Comparison of ENCODE assay signal across 9 mouse cellular contexts in the genomic region with DNA sequence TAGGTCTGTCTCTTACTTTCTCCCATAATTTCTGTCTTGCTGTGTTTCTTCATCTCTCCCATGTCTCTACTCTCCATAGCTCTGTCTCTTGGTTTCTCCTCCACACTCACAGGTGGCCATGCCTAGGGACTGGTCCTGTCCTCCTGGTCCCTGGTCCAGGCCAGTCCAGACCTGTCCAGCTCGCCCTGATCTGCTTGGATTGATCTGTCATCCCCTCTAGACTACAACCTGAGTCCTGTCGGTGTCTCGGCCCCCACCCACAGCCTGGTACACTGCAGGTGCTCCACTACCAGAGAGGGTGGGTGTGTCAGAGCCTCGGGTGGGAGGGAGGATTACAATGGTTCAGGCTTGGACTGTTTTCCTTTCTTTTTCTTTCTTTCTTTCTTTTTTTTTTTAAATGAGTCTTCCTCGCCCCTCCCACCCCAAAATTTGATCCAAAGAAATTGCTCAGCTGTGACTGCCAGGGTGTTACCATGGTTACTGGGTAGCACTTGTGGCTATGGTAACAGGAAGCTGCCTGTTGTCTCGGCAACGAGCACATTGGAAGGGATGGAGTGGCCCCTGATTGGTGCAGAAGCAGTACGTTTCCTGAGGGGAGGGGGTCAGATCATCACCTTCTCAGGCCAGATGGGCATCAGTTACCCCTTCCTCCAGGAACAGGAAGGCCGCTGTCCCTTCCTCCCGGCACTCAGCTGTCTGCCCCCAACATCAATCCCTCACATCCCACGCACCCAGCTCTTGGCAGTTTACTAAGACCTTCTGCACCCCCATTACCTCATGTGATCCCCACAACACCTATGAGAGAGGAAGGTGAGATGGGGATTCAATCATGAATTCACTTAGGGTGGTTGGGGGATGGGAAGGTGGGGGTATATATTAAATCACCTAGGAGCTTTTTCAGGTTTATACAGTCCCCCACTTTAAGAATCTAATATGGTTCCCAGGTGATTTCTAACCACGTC. TPM values are rescaled to one million over a fixed set of nuclear protein-coding genes. Genes with fewer than 3 reads are reported as not detected.
A peak's percentile ranks its signal among the peaks of the same experiment; 100 is the strongest.
DNase-seq lines count a peak whose midpoint lies in the region; ATAC-seq and TF ChIP-seq lines count a peak whose summit lies in the region.
"Had no signal": no experiment of that assay in that cellular context is flagged by ENCODE, and none has a peak within 500 bp of the region (broad histone marks: within the 10 kb centered on the region; RNA-seq: fewer than 3 reads in every experiment).

No protein-coding gene starts in this region.

- no peaks in the 10 kb centered on the region for H3K36me3 ChIP-seq in forebrain, embryonic 12.5 days (replicated peaks)
- H3K36me3 ChIP-seq in neural tube, embryonic 13.5 days = no peaks in the 10 kb centered on the region
- H3K36me3 ChIP-seq in liver, postnatal 0 days (replicated peaks; ENCODE audit: insufficient read depth, low read length) = no peaks in the 10 kb centered on the region

- 30% methylated on average over 12 of the region's 12 CpGs for WGBS in forebrain, embryonic 12.5 days
- 28% methylated on average over 12 of the region's 12 CpGs for WGBS in neural tube, embryonic 13.5 days
- 46% methylated on average over 12 of the region's 12 CpGs for WGBS in liver, postnatal 0 days (ENCODE audit: insufficient replicate concordance)

- H3K9ac ChIP-seq in forebrain, embryonic 12.5 days = 0 out of 2 replicates have a peak overlapping the region, but pooled peaks have one; percentile 33
- no peak overlapping the region for H3K9ac ChIP-seq in neural tube, embryonic 13.5 days
- H3K9ac ChIP-seq in liver, postnatal 0 days (replicated peaks) = no peak overlapping the region

- H3K4me2 ChIP-seq in forebrain, embryonic 12.5 days = peak overlapping the region; percentile 41
- H3K4me2 ChIP-seq in neural tube, embryonic 13.5 days = peak overlapping the region; percentile 46
- H3K4me2 ChIP-seq in liver, postnatal 0 days (ENCODE audit: low read depth, low read length) = no peak overlapping the region

- peak overlapping the region; percentile 83 for H3K27ac ChIP-seq in forebrain, embryonic 12.5 days
- peak overlapping the region; percentile 73 for H3K27ac ChIP-seq in neural tube, embryonic 13.5 days (replicated peaks)
- H3K27ac ChIP-seq in liver, postnatal 0 days (ENCODE audit: low read depth) = no peak overlapping the region

- peaks cover 9% of the 10 kb centered on the region for H3K27me3 ChIP-seq in forebrain, embryonic 12.5 days
- peaks cover 25% of the 10 kb centered on the region for H3K27me3 ChIP-seq in neural tube, embryonic 13.5 days
- H3K27me3 ChIP-seq in liver, postnatal 0 days (ENCODE audit: insufficient read depth, low read length) = peaks cover 76% of the 10 kb centered on the region

- TF ChIP-seq EP300 in liver, postnatal 0 days (IDR thresholded peaks at IDR 0.05; ENCODE audit: low read depth) = no peak

- 0 out of 2 replicates have a peak overlapping the region, but pooled peaks have one; percentile 8 for H3K4me3 ChIP-seq in forebrain, embryonic 12.5 days (replicated peaks)
- 0 out of 2 replicates have a peak overlapping the region, but pooled peaks have one; percentile 7 for H3K4me3 ChIP-seq in neural tube, embryonic 13.5 days
- no peak overlapping the region for H3K4me3 ChIP-seq in liver, postnatal 0 days (ENCODE audit: low read depth, low read length)

- no peak for TF ChIP-seq CTCF in liver, postnatal 0 days (IDR thresholded peaks at IDR 0.05; ENCODE audit: low read depth)

- peaks cover 29% of the 10 kb centered on the region for H3K4me1 ChIP-seq in forebrain, embryonic 12.5 days
- H3K4me1 ChIP-seq in neural tube, embryonic 13.5 days (replicated peaks) = peaks cover 32% of the 10 kb centered on the region
- H3K4me1 ChIP-seq in liver, postnatal 0 days (ENCODE audit: insufficient read depth) = no peaks in the 10 kb centered on the region

- ATAC-seq in forebrain, embryonic 12.5 days (ENCODE audit: low FRiP score) = peak; percentile 89
- ATAC-seq in neural tube, embryonic 13.5 days (ENCODE audit: low read depth) = peak; percentile 81
- ATAC-seq in liver, postnatal 0 days = no peak

- DNase-seq in brain, adult 2 months (ENCODE audit: low read depth, low spot score) = peak; percentile 96
- DNase-seq in layer of hippocampus, postnatal 10 days (ENCODE audit: low spot score in 2 of 2) = peak; percentile 56 to 66
- DNase-seq in liver, postnatal 0 days = no peak
- no peak for DNase-seq in ovary, postnatal 36 days (ENCODE audit: low spot score)
- DNase-seq in gastrocnemius, adult 18-20 months (ENCODE audit: low spot score) = no peak
- DNase-seq in ovary, postnatal 14 days (ENCODE audit: low spot score) = no peak

- H3K9me3 ChIP-seq in forebrain, embryonic 12.5 days = no peaks in the 10 kb centered on the region
- no peaks in the 10 kb centered on the region for H3K9me3 ChIP-seq in neural tube, embryonic 13.5 days
- H3K9me3 ChIP-seq in liver, postnatal 0 days (ENCODE audit: low read length) = no peaks in the 10 kb centered on the region

RNA-seq across cellular contexts. Expression of a gene that starts 11.3 kb away (rescaled TPM):
- 14.4 and 16.7 TPM in 2 replicates for polyA plus RNA-seq in forebrain, embryonic 12.5 days (2016; fragmentation: Nextera tagmentation; extraction: Ambion mirVana)
- 10 to 100 TPM; 36.2 to 36.4 TPM for total RNA-seq in layer of hippocampus, postnatal 10 days (2021)
- 21.7 and 24.8 TPM in 2 replicates for polyA plus RNA-seq in neural tube, embryonic 13.5 days (2015; fragmentation: Nextera tagmentation; extraction: Ambion mirVana)
- not detected in 2 replicates for polyA plus RNA-seq in liver, postnatal 0 days (2015; fragmentation: Nextera tagmentation; extraction: Ambion mirVana)
- not detected for total RNA-seq in gastrocnemius, adult 18-20 months (2021)
- total RNA-seq: hematopoietic stem cell, adult 5-6 weeks had no signal

RNA-seq across cellular contexts. Expression of a gene that starts 28.1 kb away (rescaled TPM):
- polyA plus RNA-seq in forebrain, embryonic 12.5 days (2016; fragmentation: Nextera tagmentation; extraction: Ambion mirVana) = 105 and 116 TPM in 2 replicates
- 100 to 1,000 TPM; 177 to 180 TPM for total RNA-seq in layer of hippocampus, postnatal 10 days (2021)
- 189 and 197 TPM in 2 replicates for polyA plus RNA-seq in neural tube, embryonic 13.5 days (2015; fragmentation: Nextera tagmentation; extraction: Ambion mirVana)
- 3.0 and 3.5 TPM in 2 replicates for polyA plus RNA-seq in liver, postnatal 0 days (2015; fragmentation: Nextera tagmentation; extraction: Ambion mirVana)
- 10 to 100 TPM; 24.2 to 24.7 TPM for total RNA-seq in gastrocnemius, adult 18-20 months (2021)

RNA-seq across cellular contexts. Expression of a gene that starts 49.3 kb away (rescaled TPM):
- 0.15 TPM in 1 of 2 replicates, not detected in the other for polyA plus RNA-seq in forebrain, embryonic 12.5 days (2016; fragmentation: Nextera tagmentation; extraction: Ambion mirVana)
- 1 to 10 TPM; 1.6 to 1.7 TPM for total RNA-seq in layer of hippocampus, postnatal 10 days (2021)
- polyA plus RNA-seq in neural tube, embryonic 13.5 days (2015; fragmentation: Nextera tagmentation; extraction: Ambion mirVana) = 0.24 TPM in 1 of 2 replicates, not detected in the other
- 0.19 TPM in 2 replicates for polyA plus RNA-seq in liver, postnatal 0 days (2015; fragmentation: Nextera tagmentation; extraction: Ambion mirVana)
- under 1 TPM; 0.62 to 1.00 TPM for total RNA-seq in gastrocnemius, adult 18-20 months (2021)
- total RNA-seq: hematopoietic stem cell, adult 5-6 weeks had no signal

RNA-seq across cellular contexts. Expression of a gene that starts 49.7 kb away (rescaled TPM):
- polyA plus RNA-seq in forebrain, embryonic 12.5 days (2016; fragmentation: Nextera tagmentation; extraction: Ambion mirVana) = 37.1 and 43.3 TPM in 2 replicates
- 10 to 100 TPM; 30.4 to 34.8 TPM for total RNA-seq in layer of hippocampus, postnatal 10 days (2021)
- 58.6 and 63.7 TPM in 2 replicates for polyA plus RNA-seq in neural tube, embryonic 13.5 days (2015; fragmentation: Nextera tagmentation; extraction: Ambion mirVana)
- polyA plus RNA-seq in liver, postnatal 0 days (2015; fragmentation: Nextera tagmentation; extraction: Ambion mirVana) = 27.9 and 31.0 TPM in 2 replicates
- 10 to 100 TPM; 32.4 to 42.0 TPM for total RNA-seq in gastrocnemius, adult 18-20 months (2021)

Comparison
In these comparisons a context has a peak if more than half of its experiments do, and no peak if none do; other contexts are left out.
1. DNase-seq: peak in brain, adult 2 months (single experiment) and layer of hippocampus, postnatal 10 days (2 of 2); none in liver, postnatal 0 days (single experiment), ovary, postnatal 36 days (single experiment), gastrocnemius, adult 18-20 months (single experiment) and ovary, postnatal 14 days (single experiment).
2. RNA of a gene that starts 11.3 kb away (polyA plus RNA-seq): 21.7 to 24.8 TPM in neural tube, embryonic 13.5 days and 14.4 to 16.7 TPM in forebrain, embryonic 12.5 days; not detected in liver, postnatal 0 days; every median in the first group is over 10 times any median in the second.
3. RNA of a gene that starts 28.1 kb away (polyA plus RNA-seq): 189 to 197 TPM in neural tube, embryonic 13.5 days and 105 to 116 TPM in forebrain, embryonic 12.5 days; 3.0 to 3.5 TPM in liver, postnatal 0 days; every median in the first group is over 10 times any median in the second.